ENCODE assay signal across 14 mouse cellular contexts in genomic region chr8:114207026-114207425, GRCm38 (mm10). TPM values are rescaled to one million over a fixed set of nuclear protein-coding genes. Genes with fewer than 3 reads are reported as not detected.
DNase-seq lines count a peak whose midpoint lies in the region; ATAC-seq and TF ChIP-seq lines count a peak whose summit lies in the region.
"Had no signal": no experiment of that assay in that cellular context is flagged by ENCODE, and none has a peak within 500 bp of the region (broad histone marks: within the 10 kb centered on the region; RNA-seq: fewer than 3 reads in every experiment).

No protein-coding gene starts in this region.

- 39% methylated on average over 4 of the region's 4 CpGs for WGBS in kidney, embryonic 16.5 days
- 47% methylated on average over 4 of the region's 4 CpGs for WGBS in forebrain, embryonic 10.5 days
- WGBS in hindbrain, postnatal 0 days, result 37% methylated on average over 4 of the region's 4 CpGs
- WGBS in neural tube, embryonic 15.5 days, result 47% methylated on average over 4 of the region's 4 CpGs

- peak overlapping the region; percentile 69; the same call in 1 of the 2 replicates for H3K4me2 ChIP-seq in kidney, embryonic 16.5 days (replicated peaks; ENCODE audit: low read depth, low read length)
- H3K4me2 ChIP-seq in hindbrain, postnatal 0 days (ENCODE audit: low read depth, low read length), result peak overlapping the region; percentile 58
- H3K4me2 ChIP-seq in neural tube, embryonic 15.5 days, result peak overlapping the region; percentile 75
- H3K4me2 ChIP-seq: liver, embryonic 15.5 days had no signal

- no peak for DNase-seq in kidney, adult 8-10 months
- no peak for DNase-seq in forebrain, embryonic 10.5 days (ENCODE audit: extremely low spot score, low spot score)
- DNase-seq in hindbrain, postnatal 0 days (ENCODE audit: low spot score), result peak; percentile 39
- no peak for DNase-seq in adrenal gland, postnatal 4 days (ENCODE audit: low spot score in 2 of 2)
- no peak for DNase-seq in heart, adult 8-10 months (ENCODE audit: low spot score)
- DNase-seq in layer of hippocampus, postnatal 14 days (ENCODE audit: low spot score in 2 of 2), result no peak
- DNase-seq: adrenal gland, postnatal 14 days; B cell, adult 2 months; right cerebral cortex, postnatal 14 days had no signal

- H3K4me1 ChIP-seq in kidney, embryonic 16.5 days (ENCODE audit: insufficient read depth, low read length), result peaks cover 14% of the 10 kb centered on the region
- peaks cover 29% of the 10 kb centered on the region for H3K4me1 ChIP-seq in forebrain, embryonic 10.5 days
- H3K4me1 ChIP-seq in hindbrain, postnatal 0 days (ENCODE audit: insufficient read depth, low read length), result 0 out of 2 replicates have a peak, but pooled peaks cover 4% of the 10 kb centered on the region
- peaks cover 12% of the 10 kb centered on the region for H3K4me1 ChIP-seq in neural tube, embryonic 15.5 days
- H3K4me1 ChIP-seq: liver, embryonic 15.5 days had no signal

- peak overlapping the region; percentile 6; the same call in 1 of the 2 replicates for H3K4me3 ChIP-seq in kidney, embryonic 16.5 days (ENCODE audit: low read length)
- peak overlapping the region; percentile 70 for H3K4me3 ChIP-seq in forebrain, embryonic 10.5 days
- H3K4me3 ChIP-seq in hindbrain, postnatal 0 days (ENCODE audit: low read length), result peak overlapping the region; percentile 51
- H3K4me3 ChIP-seq in neural tube, embryonic 15.5 days (replicated peaks), result peak overlapping the region; percentile 66
- H3K4me3 ChIP-seq: liver, embryonic 15.5 days had no signal

- H3K27ac ChIP-seq in kidney, embryonic 16.5 days (ENCODE audit: low read length), result no peak overlapping the region
- H3K27ac ChIP-seq in forebrain, embryonic 10.5 days, result no peak overlapping the region
- H3K27ac ChIP-seq in hindbrain, postnatal 0 days, result peak overlapping the region; percentile 58; the same call in 1 of the 2 replicates
- peak overlapping the region; percentile 1; the same call in 1 of the 2 replicates for H3K27ac ChIP-seq in neural tube, embryonic 15.5 days (replicated peaks)
- H3K27ac ChIP-seq: liver, embryonic 15.5 days; stomach, postnatal 0 days had no signal

- no peak for TF ChIP-seq CTCF in hindbrain, postnatal 0 days (IDR thresholded peaks at IDR 0.05; ENCODE audit: low read depth)

- H3K36me3 ChIP-seq in kidney, embryonic 16.5 days (ENCODE audit: insufficient read depth, low read length), result no peaks in the 10 kb centered on the region
- peaks cover 10% of the 10 kb centered on the region for H3K36me3 ChIP-seq in forebrain, embryonic 10.5 days (replicated peaks)
- no peaks in the 10 kb centered on the region for H3K36me3 ChIP-seq in hindbrain, postnatal 0 days (ENCODE audit: insufficient read depth, low read length)
- H3K36me3 ChIP-seq in neural tube, embryonic 15.5 days, result peaks cover 6% of the 10 kb centered on the region
- H3K36me3 ChIP-seq: liver, embryonic 15.5 days had no signal

- ATAC-seq in kidney, embryonic 16.5 days (ENCODE audit: low FRiP score, low TSS enrichment), result no peak
- ATAC-seq in hindbrain, postnatal 0 days, result no peak
- ATAC-seq in neural tube, embryonic 15.5 days (ENCODE audit: low FRiP score), result no peak
- ATAC-seq: inflammation-experienced regulatory T-cells, adult 6 months had no signal

- H3K27me3 ChIP-seq in kidney, embryonic 16.5 days (ENCODE audit: insufficient read depth, low read length), result peaks cover 25% of the 10 kb centered on the region
- H3K27me3 ChIP-seq in forebrain, embryonic 10.5 days (ENCODE audit: poor library complexity, severe bottlenecking), result peaks cover 36% of the 10 kb centered on the region
- H3K27me3 ChIP-seq in hindbrain, postnatal 0 days (ENCODE audit: insufficient read depth, low read length), result no peaks in the 10 kb centered on the region
- no peaks in the 10 kb centered on the region for H3K27me3 ChIP-seq in neural tube, embryonic 15.5 days (replicated peaks)

- no peak overlapping the region for H3K9ac ChIP-seq in kidney, embryonic 16.5 days (replicated peaks; ENCODE audit: low read length)
- H3K9ac ChIP-seq in hindbrain, postnatal 0 days (replicated peaks; ENCODE audit: low read length), result peak overlapping the region; percentile 49
- H3K9ac ChIP-seq in neural tube, embryonic 15.5 days (replicated peaks), result peak overlapping the region; percentile 41
- H3K9ac ChIP-seq: liver, embryonic 15.5 days had no signal

- H3K9me3 ChIP-seq in kidney, embryonic 16.5 days (ENCODE audit: low read length), result peaks cover 6% of the 10 kb centered on the region; the same call in 1 of the 2 replicates
- peaks cover 6% of the 10 kb centered on the region; the same call in 1 of the 2 replicates for H3K9me3 ChIP-seq in forebrain, embryonic 10.5 days
- H3K9me3 ChIP-seq in hindbrain, postnatal 0 days (ENCODE audit: low read length), result no peaks in the 10 kb centered on the region
- H3K9me3 ChIP-seq in neural tube, embryonic 15.5 days (replicated peaks), result no peaks in the 10 kb centered on the region
- H3K9me3 ChIP-seq: liver, embryonic 15.5 days had no signal

RNA-seq across cellular contexts. Expression of gene Vat1l, which starts 1.6 kb away (rescaled TPM):
- 4.1 TPM in 2 replicates for polyA plus RNA-seq in kidney, embryonic 16.5 days (2015; fragmentation: Nextera tagmentation; extraction: Ambion mirVana)
- polyA plus RNA-seq in forebrain, embryonic 10.5 days (2016; fragmentation: Nextera tagmentation; extraction: Ambion mirVana), result 7.4 and 8.9 TPM in 2 replicates
- total RNA-seq in hindbrain, postnatal 0 days (2014; rRNA removed), result 160 and 175 TPM in 2 replicates
- polyA plus RNA-seq in hindbrain, postnatal 0 days (2015; fragmentation: Nextera tagmentation; extraction: Ambion mirVana), result 62.2 and 74.0 TPM in 2 replicates
- polyA plus RNA-seq in neural tube, embryonic 15.5 days (2015; fragmentation: Nextera tagmentation; extraction: Ambion mirVana), result 53.5 and 56.7 TPM in 2 replicates
- 10 to 100 TPM; 25.7 to 35.4 TPM for total RNA-seq in adrenal gland, postnatal 4 days (2021)
- under 1 TPM in 2 of 4 experiments, not detected in 2; 0.16 to 0.50 TPM for total RNA-seq in heart, adult 8-10 months (2022)
- total RNA-seq in layer of hippocampus, postnatal 14 days (2021), result 10 to 100 TPM; 26.3 to 40.0 TPM

Comparison
In these comparisons a context has a peak if more than half of its experiments do, and no peak if none do; other contexts are left out.
1. H3K27ac ChIP-seq: peak in hindbrain, postnatal 0 days (single experiment) and neural tube, embryonic 15.5 days (single experiment); none in kidney, embryonic 16.5 days (single experiment) and forebrain, embryonic 10.5 days (single experiment).
2. H3K4me3 ChIP-seq: peak in every context shown above with its lines; median percentile 70 in forebrain, embryonic 10.5 days; 66 in neural tube, embryonic 15.5 days; 51 in hindbrain, postnatal 0 days; 6 in kidney, embryonic 16.5 days.
3. RNA of gene Vat1l, which starts 1.6 kb away (total RNA-seq): 160 to 175 TPM in hindbrain, postnatal 0 days, 26.3 to 40.0 TPM in layer of hippocampus, postnatal 14 days and 25.7 to 35.4 TPM in adrenal gland, postnatal 4 days; 0.16 to 0.50 TPM in heart, adult 8-10 months; every median in the first group is over 10 times any median in the second.
4. Peak in every context shown above with its lines, with median percentiles within 50 percentile points of each other: H3K4me2 ChIP-seq.